Mouse (Mus musculus) liver, postnatal 0 days (tissue): ENCODE results near the gene Ang2. TPM values are rescaled to one million over a fixed set of nuclear protein-coding genes. Genes with fewer than 3 reads are reported as not detected.
"Not testable (repeated sequence)": the region's sequence is repeated elsewhere in the genome, so short reads cannot be mapped to it uniquely, and the experiment has no call there.

Source experiments
- ATAC-seq: fragments of 200-750 bp; cut with Nextera tagmentation; 2 replicates; pipeline ENCODE4 v1.8.0; 2017; ENCODE audit warnings: mild to moderate bottlenecking, moderate library complexity
- DNase-seq: peaks from one replicate; pipeline ENCODE4 v3.0.0-alpha.2; 2016
- H3K27ac ChIP-seq: fragments of 300-500 bp; sonication (generic); 2 replicates; pipeline ENCODE4 v1.5.1; 2014; ENCODE audit warnings: antibody characterized with exemption, moderate library complexity, mild to moderate bottlenecking, low read depth
- H3K27me3 ChIP-seq: fragments of 300-500 bp; sonication (generic); 2 replicates; pipeline ENCODE4 v1.6.1; 2014; ENCODE audit warnings: low read length, control low read depth, mixed read lengths; ENCODE audit not compliant: insufficient read depth
- H3K36me3 ChIP-seq: fragments of 300-500 bp; sonication (generic); replicated peaks from 2 replicates; pipeline ENCODE4 v1.6.1; 2014; ENCODE audit warnings: mild to moderate bottlenecking, control low read depth, low read length, moderate library complexity, mixed read lengths; ENCODE audit not compliant: insufficient read depth
- H3K4me1 ChIP-seq: fragments of 300-500 bp; sonication (generic); 2 replicates; pipeline ENCODE4 v1.6.1; 2014; ENCODE audit warnings: antibody characterized with exemption, mild to moderate bottlenecking, control low read depth; ENCODE audit not compliant: insufficient read depth
- H3K4me2 ChIP-seq: fragments of 300-500 bp; sonication (generic); 2 replicates; pipeline ENCODE4 v1.6.1; 2014; ENCODE audit warnings: low read depth, mild to moderate bottlenecking, low read length, moderate library complexity, mixed read lengths
- H3K4me3 ChIP-seq: fragments of 300-500 bp; sonication (generic); 2 replicates; pipeline ENCODE4 v1.5.1; 2014; ENCODE audit warnings: low read depth, low read length
- H3K9ac ChIP-seq: fragments of 300-500 bp; sonication (generic); replicated peaks from 2 replicates; pipeline ENCODE4 v1.6.1; 2014; ENCODE audit warnings: mild to moderate bottlenecking, moderate library complexity
- H3K9me3 ChIP-seq: fragments of 300-500 bp; sonication (generic); 2 replicates; pipeline ENCODE4 v1.6.1; 2016; ENCODE audit warnings: mild to moderate bottlenecking, control low read depth, low read length, mixed read lengths
- CTCF ChIP-seq: sonication (generic); IDR thresholded peaks from 2 replicates; pipeline ENCODE4 v1.5.1; 2016; ENCODE audit warnings: antibody characterized with exemption, low read depth
- EP300 ChIP-seq: IDR thresholded peaks from 2 replicates; pipeline ENCODE4 v1.6.1; 2016; ENCODE audit warnings: antibody characterized with exemption, low read depth, mild to moderate bottlenecking
- WGBS: fragments of 180-500 bp; shearing (Covaris S2); extraction: QIAGEN DNeasy Blood & Tissue Kit; methylation state at CpG from one replicate; pipeline ENCODE4 v1.1.7; 2014; ENCODE audit not compliant: insufficient replicate concordance; 5-methylcytosine and 5-hydroxymethylcytosine counted together
- polyA plus RNA-seq: library from polyadenylated mRNA; unstranded; fragments of >200 nt; fragmentation: Nextera tagmentation; extraction: Ambion mirVana; gene quantifications from 2 replicates; pipeline ENCODE4 v1.2.1, GENCODE M21; 2015

The Ang2 gene
- polyA plus RNA-seq, result not detected in 2 replicates

DNA sequence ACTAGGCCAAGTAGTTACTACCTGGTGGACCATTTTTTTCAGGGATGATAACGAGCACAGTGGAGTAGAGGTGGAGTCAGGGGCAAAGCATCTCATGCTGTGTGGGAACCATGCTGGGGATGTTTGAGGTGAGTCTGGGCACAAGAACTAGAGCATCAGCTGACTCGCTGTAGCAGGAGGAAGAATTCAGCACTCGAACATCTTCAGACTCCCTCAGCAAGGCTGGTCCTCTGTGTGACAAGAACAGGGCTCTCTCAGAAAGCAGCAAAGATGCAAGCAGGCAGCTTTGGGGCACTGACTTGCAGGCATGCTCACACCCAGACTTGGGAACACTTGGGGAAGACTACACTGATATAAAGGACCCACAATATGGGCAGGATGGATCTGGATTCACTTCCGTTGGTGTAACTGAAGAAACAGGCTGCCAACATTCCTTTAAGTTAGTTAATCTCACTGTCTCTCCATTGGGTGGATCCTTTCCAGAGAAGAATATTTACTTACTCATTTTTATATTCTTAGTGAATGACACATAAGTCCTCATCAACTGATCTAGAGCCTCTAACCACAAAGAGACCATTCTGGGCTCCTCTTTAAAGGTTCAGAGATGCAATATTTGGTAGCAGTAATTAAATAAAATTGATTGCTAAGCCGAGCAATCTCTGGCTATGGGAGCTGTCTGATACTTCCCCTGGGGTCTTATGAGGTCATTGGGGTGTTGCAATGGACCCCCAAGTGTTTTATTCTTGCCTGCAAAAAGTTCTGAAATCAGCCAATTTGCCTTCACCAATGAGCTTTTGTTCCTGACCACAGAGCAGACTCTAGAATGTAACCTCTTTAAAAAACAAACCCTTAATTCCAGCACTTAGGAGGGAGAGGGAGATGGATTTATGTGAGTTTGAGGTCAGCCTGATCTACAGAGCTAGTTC is at the start of gene Ang2:
Ang2 (minus strand) TSS at position 51 of the 926 bp plus-strand sequence.
- whole genome bisulfite sequencing, result 75% methylated on average over 5 of the region's 5 CpGs
- Histone ChIP-seq H3K4me2 (no peak within 1 kb of the TSS), H3K9ac (no peak within 1 kb of the TSS), H3K36me3 (no peaks in the 10 kb centered on the region), H3K4me3 (no peak within 1 kb of the TSS), H3K9me3 (no peaks in the 10 kb centered on the region), H3K4me1 (no peaks in the 10 kb centered on the region), H3K27me3 (no peaks in the 10 kb centered on the region), H3K27ac (no peak within 1 kb of the TSS)
- no peak for ATAC-seq
- no peak for DNase-seq
- TF ChIP-seq CTCF (no peak), EP300 (no peak)

GRCm38 (mm10) chr14:51247736-51248135 is 48.8 kb upstream of the Ang2 start:
- no peak overlapping the region for H3K27ac ChIP-seq
- H3K27me3 ChIP-seq, result no peaks in the 10 kb centered on the region
- TF ChIP-seq EP300, result no peak
- TF ChIP-seq CTCF, result no peak
- H3K4me3 ChIP-seq, result no peak overlapping the region
- H3K36me3 ChIP-seq, result no peaks in the 10 kb centered on the region
- no peaks in the 10 kb centered on the region for H3K9me3 ChIP-seq
- DNase-seq, result no peak
- ATAC-seq, result no peak
- 88% methylated on average over 1 of the region's 1 CpGs for WGBS
- no peak overlapping the region for H3K4me2 ChIP-seq
- no peak overlapping the region for H3K9ac ChIP-seq
- H3K4me1 ChIP-seq, result no peaks in the 10 kb centered on the region

- no peak overlapping the region for H3K4me3 ChIP-seq
- no peak for DNase-seq
- no peaks in the 10 kb centered on the region for H3K9me3 ChIP-seq
- TF ChIP-seq EP300 (no peak), CTCF (peak; percentile 77)
- H3K27me3 ChIP-seq, result no peaks in the 10 kb centered on the region
- no peak for ATAC-seq
- H3K9ac ChIP-seq, result no peak overlapping the region
- H3K4me2 ChIP-seq, result no peak overlapping the region
- H3K36me3 ChIP-seq, result no peaks in the 10 kb centered on the region
- H3K27ac ChIP-seq, result no peak overlapping the region
- no peaks in the 10 kb centered on the region for H3K4me1 ChIP-seq
Observed at GRCm38 (mm10) chr14:51240899-51241298, 42.0 kb upstream of the Ang2 start.

GRCm38 (mm10) chr14:51237488-51237887 is 38.5 kb upstream of the Ang2 start:
- not testable (repeated sequence) for ATAC-seq
- WGBS, result 21% methylated on average over 1 of the region's 1 CpGs

DNA sequence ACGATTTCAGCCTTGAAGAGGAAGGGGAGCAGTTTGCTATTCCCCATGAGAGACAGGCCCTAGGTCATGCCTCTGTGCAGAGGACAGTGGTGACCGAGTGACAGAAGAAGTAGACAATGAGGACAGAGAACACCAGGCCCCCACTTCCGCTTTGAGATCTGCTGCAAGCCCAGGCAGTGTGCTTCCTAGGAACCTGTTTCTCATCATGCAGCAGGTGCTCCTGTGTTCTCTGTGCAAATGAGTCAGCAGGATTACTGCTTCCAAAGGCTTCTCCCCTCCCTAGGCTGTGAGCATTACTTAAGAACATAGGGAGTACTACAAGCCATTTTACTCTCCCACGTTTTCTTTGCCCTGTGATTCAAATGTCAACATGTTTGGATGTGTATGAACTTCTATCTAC is 30.7 kb upstream of the Ang2 start:
- ATAC-seq, result not testable (repeated sequence)

More at GRCm38 (mm10) chr14:51237488-51237887, 38.5 kb upstream of the Ang2 start:
- not testable (repeated sequence) for H3K27ac ChIP-seq, DNase-seq, H3K36me3 ChIP-seq, H3K4me2 ChIP-seq, H3K4me1 ChIP-seq, H3K4me3 ChIP-seq, H3K9me3 ChIP-seq, H3K27me3 ChIP-seq, H3K9ac ChIP-seq

GRCm38 (mm10) chr14:51220075-51220474 is 21.1 kb upstream of the Ang2 start:
- H3K4me1 ChIP-seq, H3K4me2 ChIP-seq, H3K4me3 ChIP-seq, H3K36me3 ChIP-seq, H3K9ac ChIP-seq, H3K27ac ChIP-seq, DNase-seq, ATAC-seq, H3K9me3 ChIP-seq, H3K27me3 ChIP-seq: not testable (repeated sequence)
- 62% methylated on average over 3 of the region's 3 CpGs for WGBS

More for the DNA sequence above, 30.7 kb upstream of the Ang2 start:
- H3K27me3 ChIP-seq, H3K36me3 ChIP-seq, H3K9ac ChIP-seq, DNase-seq, H3K4me3 ChIP-seq, H3K9me3 ChIP-seq, H3K27ac ChIP-seq, H3K4me1 ChIP-seq, H3K4me2 ChIP-seq: not testable (repeated sequence)
- WGBS, result 38% methylated on average over 4 of the region's 4 CpGs
